Mouse (Mus musculus) neutrophil, adult 5-6 weeks (primary cell): Measurements from ENCODE around the gene Afg1l. TPM values are rescaled to one million over a fixed set of nuclear protein-coding genes. Genes with fewer than 3 reads are reported as not detected.
A peak's percentile ranks its signal among the peaks of the same experiment; 100 is the strongest.

Experiments used
- ATAC-seq: fragments of 151-379, 151-347 bp; 2 replicates; pipeline ENCODE4 v1.8.0; 2017; ENCODE audit warnings: mild to moderate bottlenecking, moderate TSS enrichment; ENCODE audit not compliant: insufficient number of reproducible peaks, poor library complexity, low FRiP score, severe bottlenecking; ENCODE audit errors: extremely low read depth
- total RNA-seq: library from RNA; stranded (forward); fragments of 200-1000 nt; gene quantifications from 2 replicates; pipeline ENCODE4 v1.2.3, GENCODE M21; 2017

Gene Afg1l
- total RNA-seq, 1 experiment from 2014 or later = 7.1 TPM

DNA sequence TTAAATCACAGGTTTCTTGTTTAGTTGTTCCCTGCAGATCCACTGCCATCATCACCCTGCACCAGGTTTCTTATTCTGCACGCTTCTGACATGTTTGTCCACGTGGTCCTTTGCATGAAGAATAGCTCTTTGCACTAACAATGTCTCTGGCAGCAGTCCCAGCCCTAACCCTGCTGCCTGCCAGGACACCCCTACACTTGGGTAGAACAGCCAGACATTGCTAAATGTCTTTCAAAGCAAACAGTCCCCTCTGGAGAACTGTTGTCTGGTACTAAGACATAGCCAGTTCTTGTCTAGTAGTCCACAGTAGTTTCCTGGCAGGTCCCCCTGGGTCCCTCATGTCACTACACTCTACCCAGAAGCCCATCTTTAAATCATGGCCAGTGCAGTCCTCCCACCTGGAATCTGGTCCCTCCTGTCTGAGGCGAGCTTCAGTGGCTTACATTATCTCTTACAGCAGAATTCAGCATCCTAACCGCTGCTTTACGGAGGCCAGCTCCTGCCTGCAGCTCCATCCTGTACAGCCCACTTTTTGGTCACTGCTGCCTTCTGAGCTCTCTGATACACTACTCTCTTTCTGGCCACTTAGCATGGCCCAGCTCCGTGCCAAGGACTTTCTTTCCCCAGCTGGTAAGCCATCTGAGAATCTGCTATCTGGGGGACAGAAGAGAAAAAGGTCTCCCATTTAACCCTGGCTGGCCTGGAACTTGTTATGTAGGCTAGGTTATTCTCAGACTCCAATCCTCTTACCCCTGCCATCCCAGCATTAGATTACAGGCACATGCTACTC is 67.4 kb downstream of the Afg1l start:
- no peak for ATAC-seq

- no peak for ATAC-seq
Measured at GRCm38 (mm10) chr10:42390436-42390835, 87.9 kb downstream of the Afg1l start.

DNA sequence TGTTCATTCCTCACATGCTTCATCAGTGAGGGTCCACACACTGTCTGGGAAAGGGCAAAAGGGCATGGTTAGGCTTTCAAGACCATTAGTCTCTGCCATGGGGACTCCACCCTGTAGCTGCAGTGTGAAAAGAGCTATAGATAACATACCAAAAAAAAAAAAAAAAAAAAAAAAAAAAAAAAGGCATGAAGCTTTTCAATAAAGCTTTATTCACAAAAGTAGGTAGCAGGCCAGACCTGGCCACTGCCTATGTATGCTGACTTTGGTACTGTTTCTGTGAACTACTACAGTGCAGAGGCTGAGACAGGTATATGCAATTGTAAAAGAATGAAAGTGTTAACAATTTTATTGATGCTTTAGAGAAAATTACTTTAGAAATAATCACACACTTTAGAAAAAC is 90.2 kb downstream of the Afg1l start:
- ATAC-seq = no peak

DNA sequence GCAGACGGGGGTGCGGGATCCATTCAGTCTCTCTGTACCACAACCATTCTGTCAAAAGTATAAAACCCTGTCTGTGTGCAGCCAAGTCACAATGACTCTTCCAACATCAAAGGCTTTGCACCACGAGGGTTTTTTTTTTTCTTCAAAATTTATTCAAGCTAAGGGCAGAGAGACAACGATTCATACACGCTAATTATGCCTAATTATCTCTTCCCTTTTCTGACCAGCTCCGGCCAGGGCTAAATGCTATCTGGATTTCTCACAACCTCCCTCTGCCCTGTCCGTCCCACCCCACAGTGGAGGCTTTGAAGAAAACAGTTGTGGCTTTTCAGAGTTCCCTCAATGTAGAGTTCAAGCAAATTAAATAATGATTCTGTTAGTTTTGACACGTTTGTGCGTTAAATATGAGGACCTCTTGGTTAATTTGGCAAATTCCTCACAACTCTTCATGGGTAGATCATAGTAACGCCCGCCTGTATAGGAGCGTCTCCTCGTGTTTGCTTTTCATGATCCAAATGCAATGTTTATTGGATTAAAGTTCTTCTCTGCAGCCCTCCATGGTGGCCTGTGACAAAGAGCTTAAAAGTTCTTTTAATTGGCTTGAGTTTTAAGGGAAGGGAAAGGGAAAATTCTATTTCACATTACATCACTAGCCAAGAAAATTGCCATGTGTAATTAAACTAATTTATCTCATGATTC is 93.3 kb downstream of the Afg1l start:
- no peak for ATAC-seq

GRCm38 (mm10) chr10:42383708-42384107 is 94.7 kb downstream of the Afg1l start:
- ATAC-seq = no peak

DNA sequence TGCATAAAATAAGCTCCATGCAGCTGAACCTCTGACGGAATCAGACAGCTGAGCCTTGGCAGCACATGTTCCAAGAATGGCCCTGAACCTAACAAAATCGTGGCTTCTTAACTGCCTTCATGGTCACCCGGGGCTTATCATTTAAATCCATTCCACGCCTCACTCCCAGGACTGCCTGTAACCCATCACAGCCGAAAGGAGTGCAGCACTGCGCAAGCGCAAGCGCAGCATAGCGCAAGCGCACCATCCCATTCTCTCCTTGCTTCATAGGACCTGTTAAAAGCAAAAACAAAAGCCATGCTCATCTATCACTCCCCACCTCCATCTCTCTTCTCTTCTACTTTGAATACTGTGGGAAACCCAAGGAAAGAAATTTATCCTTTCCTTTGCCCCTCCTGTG is 114.1 kb downstream of the Afg1l start:
- ATAC-seq = no peak

DNA sequence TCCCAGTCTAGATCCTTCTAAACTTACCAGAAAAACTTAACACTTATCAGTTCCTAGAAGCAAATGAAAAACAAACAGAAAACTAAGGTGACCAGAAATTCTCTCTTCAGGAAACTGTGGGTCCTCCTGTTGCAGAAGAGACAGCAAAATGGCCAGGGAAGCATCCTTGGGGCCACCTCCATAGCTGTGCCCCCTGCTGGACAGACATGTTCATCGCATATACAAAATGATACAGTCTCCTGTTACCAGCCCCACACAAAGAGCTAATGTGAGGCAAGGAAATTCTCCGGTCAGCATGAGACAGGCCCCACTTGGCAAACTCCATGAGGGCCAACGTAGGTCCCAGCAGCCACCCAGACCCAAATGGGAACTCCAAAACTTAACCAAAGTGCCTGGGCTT is 122.4 kb downstream of the Afg1l start:
- no peak for ATAC-seq

- no peak for ATAC-seq
Measured at GRCm38 (mm10) chr10:42347986-42348385, 130.4 kb downstream of the Afg1l start.

GRCm38 (mm10) chr10:42347127-42347526 is 131.2 kb downstream of the Afg1l start:
- no peak for ATAC-seq

DNA sequence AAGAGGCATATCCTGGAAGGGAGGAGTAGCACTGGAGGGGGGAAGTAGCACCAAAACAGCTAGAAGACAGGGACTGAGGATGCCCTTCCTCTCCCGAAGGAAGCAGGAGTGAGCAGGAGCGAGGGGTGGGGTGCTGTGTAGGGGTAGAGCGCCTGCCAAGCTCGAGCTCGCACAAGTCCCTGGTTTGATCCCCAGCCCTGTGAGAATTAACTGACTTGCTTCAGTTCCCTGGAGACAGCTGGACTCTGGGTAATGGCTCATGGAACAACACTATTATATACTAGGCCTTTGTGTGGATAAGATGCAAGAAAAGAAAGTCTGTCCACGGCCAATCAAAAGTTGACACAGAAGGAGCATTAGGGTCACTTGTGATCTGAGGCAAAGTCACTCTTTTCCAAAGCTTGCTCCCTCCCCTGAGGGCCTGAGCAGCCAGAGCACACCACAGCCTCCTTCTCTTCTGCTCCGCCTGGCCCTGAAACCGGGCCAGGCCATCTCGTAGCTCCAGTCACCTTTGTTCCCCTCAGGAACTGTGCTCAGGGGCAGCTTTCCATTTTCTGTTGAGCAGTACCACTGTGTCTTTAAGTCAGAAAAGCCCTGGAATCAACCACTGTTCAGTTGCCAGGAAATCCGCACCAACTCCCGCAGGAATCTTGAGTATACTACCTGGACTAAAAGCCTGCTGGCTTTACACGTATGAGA is 132.0 kb downstream of the Afg1l start:
- ATAC-seq = no peak

DNA sequence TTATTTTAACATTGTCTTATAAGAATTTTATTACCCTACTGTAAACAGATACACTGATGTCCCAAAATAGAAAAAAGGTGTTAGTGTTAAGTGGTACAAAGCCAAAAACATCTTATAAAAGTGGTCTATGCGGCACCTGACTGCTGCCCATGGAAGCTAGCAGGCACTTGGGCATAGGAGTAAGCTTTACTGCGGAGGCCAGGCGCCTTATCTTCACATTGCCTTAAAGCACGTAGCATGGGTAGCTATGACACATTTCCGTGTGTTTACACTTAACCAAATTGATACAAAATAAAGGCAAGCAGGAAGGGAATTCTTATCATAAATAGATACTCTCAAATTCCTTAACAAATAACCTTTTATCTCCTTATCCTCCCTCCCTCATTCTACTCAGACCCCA is 135.7 kb downstream of the Afg1l start:
- no peak for ATAC-seq

- ATAC-seq = no peak
Measured at GRCm38 (mm10) chr10:42341815-42342457, 136.4 kb downstream of the Afg1l start.

- no peak for ATAC-seq
Measured at GRCm38 (mm10) chr10:42340426-42340793, 138.0 kb downstream of the Afg1l start.

GRCm38 (mm10) chr10:42339773-42340425 is 138.5 kb downstream of the Afg1l start:
- ATAC-seq = no peak

DNA sequence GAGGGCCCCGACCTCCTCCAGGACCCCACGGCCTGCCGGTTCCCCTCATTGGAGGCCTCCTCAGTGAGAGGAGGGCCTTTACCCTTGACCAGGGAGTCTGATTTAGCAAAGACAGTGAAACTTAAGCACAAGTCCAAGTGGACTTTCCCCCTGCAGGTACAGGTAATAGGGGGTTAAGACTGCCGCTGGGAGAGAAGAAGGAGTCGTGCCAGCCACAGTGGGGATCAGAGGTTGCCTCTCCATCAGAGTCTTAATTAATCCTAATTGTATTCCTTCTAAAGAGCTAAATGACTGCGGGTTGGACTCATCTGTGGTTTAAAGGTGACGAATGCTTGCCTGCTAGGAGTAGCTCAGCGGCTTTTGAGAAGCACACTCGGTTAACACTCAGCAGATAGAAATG is 139.9 kb downstream of the Afg1l start:
- ATAC-seq = no peak

DNA sequence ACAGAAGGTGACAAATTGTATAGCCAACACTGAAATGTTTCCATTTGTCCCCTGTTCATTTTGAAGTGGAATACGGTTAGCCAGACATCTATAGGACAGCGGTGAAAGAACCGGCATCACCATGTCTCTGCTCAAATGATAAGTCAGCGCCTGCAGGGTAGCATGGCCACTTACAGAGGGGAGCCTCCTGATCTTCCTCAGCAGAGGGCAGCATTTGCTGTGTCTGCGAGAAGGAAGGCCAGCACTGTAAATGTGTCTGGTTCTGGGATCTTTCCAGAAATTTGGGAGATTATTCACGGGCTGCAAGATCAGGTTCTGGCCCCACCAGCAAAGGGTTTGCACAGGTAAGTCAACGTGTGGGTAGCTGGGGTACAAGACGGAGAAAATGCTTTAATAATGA is 150.8 kb downstream of the Afg1l start:
- no peak for ATAC-seq

DNA sequence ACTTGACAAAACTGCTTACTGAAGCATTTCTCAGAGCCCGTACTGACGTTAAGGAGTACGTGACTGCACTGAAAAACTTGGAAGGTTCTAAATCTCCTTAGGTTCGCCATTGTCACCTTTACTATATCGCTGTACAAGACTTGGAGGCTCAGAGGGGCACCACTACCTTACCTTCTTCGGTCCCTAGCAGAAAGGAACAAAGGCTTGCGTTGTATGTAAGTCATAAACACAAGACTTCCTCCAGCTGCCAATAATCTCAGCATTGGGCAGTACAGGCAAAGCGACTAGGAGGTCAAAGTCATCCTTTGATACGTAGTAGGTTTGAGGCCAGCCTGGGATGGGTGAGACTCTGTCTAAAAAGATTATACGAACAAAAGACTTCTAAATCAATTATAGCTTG is 153.1 kb downstream of the Afg1l start:
- ATAC-seq = no peak

DNA sequence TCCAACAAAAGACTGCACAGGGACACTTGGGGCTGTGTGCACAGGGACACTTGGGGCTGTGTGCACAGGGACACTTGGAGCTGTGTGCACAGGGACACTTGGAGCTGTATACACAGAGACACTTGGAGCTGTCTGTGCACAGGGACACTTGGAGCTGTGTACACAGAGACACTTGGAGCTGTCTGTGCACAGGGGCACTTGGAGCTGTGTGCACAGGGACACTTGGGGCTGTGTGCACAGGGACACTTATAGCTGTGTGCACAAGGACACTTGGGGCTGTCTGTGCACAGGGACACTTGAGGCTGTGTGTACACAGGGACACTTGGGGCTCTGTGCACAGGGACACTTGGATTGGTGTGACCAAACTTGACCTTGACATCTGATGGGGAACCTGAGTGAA is 154.4 kb downstream of the Afg1l start:
- no peak for ATAC-seq

DNA sequence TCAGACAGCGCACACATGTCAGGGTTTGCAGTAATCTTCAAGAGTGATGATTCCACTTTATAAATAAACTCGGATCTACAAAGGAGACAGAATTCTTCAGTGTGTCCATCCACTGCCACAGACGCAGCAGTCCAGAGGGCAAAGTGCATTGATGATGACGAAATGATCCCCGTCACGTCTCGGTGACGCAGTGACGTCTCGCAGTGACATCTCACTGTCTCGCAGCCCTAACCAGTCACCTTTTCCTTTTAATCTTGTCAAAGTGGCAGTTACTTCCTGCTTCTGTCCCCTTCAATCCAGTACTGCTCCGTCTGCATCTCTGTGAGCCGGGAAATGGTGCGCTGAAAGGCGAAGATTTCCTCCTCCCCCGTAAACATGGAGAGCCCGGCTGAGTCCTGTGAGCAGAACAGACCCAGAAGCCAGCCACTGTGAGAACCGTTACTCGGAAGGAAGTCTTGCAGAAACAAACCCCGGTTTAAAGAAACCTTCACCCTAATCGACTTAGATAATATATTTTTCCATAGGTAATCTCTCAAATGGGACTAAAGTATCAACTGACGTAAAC is 165.1 kb downstream of the Afg1l start:
- ATAC-seq = 0 out of 2 replicates have a peak, but pooled peaks have one; percentile 17
